Mouse (Mus musculus) liver, embryonic 15.5 days (tissue): ENCODE results near the gene Adamts16. TPM values are rescaled to one million over a fixed set of nuclear protein-coding genes. Genes with fewer than 3 reads are reported as not detected.

ENCODE experiments used
- ATAC-seq: fragments of 200-750 bp; cut with Nextera tagmentation; 2 replicates; pipeline ENCODE4 v1.8.0; 2017; ENCODE audit warnings: moderate number of reproducible peaks, mild to moderate bottlenecking, moderate library complexity; ENCODE audit not compliant: insufficient read depth
- H3K27ac ChIP-seq: fragments of 300-500 bp; sonication (generic); replicated peaks from 2 replicates; pipeline ENCODE4 v1.5.1; 2015; ENCODE audit warnings: mild to moderate bottlenecking, inconsistent platforms
- H3K27me3 ChIP-seq: fragments of 300-500 bp; sonication (generic); 2 replicates; pipeline ENCODE4 v1.6.1; 2015; ENCODE audit warnings: mild to moderate bottlenecking, inconsistent platforms
- H3K36me3 ChIP-seq: fragments of 300-500 bp; sonication (generic); replicated peaks from 2 replicates; pipeline ENCODE4 v1.6.1; 2015; ENCODE audit warnings: moderate library complexity, mild to moderate bottlenecking, inconsistent platforms
- H3K4me1 ChIP-seq: fragments of 300-500 bp; sonication (generic); replicated peaks from 2 replicates; pipeline ENCODE4 v1.6.1; 2015; ENCODE audit warnings: inconsistent platforms
- H3K4me2 ChIP-seq: fragments of 300-500 bp; sonication (generic); 2 replicates; pipeline ENCODE4 v1.6.1; 2015; ENCODE audit warnings: moderate library complexity, mild to moderate bottlenecking, inconsistent platforms
- H3K4me3 ChIP-seq: fragments of 300-500 bp; sonication (generic); replicated peaks from 2 replicates; pipeline ENCODE4 v1.5.1; 2015; ENCODE audit warnings: mild to moderate bottlenecking, inconsistent platforms
- H3K9ac ChIP-seq: fragments of 300-500 bp; sonication (generic); 2 replicates; pipeline ENCODE4 v1.6.1; 2015; ENCODE audit warnings: moderate library complexity, mild to moderate bottlenecking, inconsistent platforms
- H3K9me3 ChIP-seq: fragments of 300-500 bp; sonication (generic); replicated peaks from 2 replicates; pipeline ENCODE4 v1.6.1; 2016; ENCODE audit warnings: inconsistent platforms
- WGBS: fragments of 180-500 bp; shearing (Covaris S2); methylation state at CpG from one replicate; pipeline ENCODE4 v1.1.7; 2015; ENCODE audit warnings: mixed read lengths; ENCODE audit not compliant: insufficient replicate concordance; 5-methylcytosine and 5-hydroxymethylcytosine counted together
- polyA plus RNA-seq: library from polyadenylated mRNA; unstranded; fragments of >200 nt; fragmentation: Nextera tagmentation; extraction: Ambion mirVana; gene quantifications from 2 replicates; pipeline ENCODE4 v1.2.1, GENCODE M21; 2015

The Adamts16 gene
- polyA plus RNA-seq, 1 experiment from 2014 or later = 0.15 TPM

DNA sequence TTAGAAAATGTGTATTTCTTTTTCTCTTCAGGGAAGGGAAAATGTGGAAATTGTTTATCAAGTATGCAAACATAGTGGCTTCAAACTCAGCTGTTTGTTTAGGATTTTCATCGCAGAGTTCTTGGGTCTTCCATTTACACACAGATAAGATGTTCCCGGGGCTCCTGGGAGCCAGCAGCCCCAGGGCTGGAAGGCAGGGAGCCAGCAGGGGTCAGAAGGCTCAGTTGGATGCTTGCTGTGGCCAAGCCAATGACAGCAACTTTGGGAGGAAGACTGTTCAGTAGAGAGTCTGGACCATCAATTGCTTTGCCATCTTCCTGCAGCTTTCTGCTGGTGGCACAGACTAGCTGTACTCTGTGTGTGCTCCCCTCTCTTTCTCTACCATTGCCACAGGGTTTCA lies 108.4 kb downstream of the Adamts16 start:
- H3K9me3 ChIP-seq = no peaks in the 10 kb centered on the region
- no peak overlapping the region for H3K27ac ChIP-seq
- ATAC-seq = no peak
- 38% methylated on average over 2 of the region's 2 CpGs for WGBS
- no peak overlapping the region for H3K4me3 ChIP-seq
- H3K4me2 ChIP-seq = no peak overlapping the region
- no peaks in the 10 kb centered on the region for H3K4me1 ChIP-seq
- no peaks in the 10 kb centered on the region for H3K36me3 ChIP-seq
- no peak overlapping the region for H3K9ac ChIP-seq
- no peaks in the 10 kb centered on the region for H3K27me3 ChIP-seq

DNA sequence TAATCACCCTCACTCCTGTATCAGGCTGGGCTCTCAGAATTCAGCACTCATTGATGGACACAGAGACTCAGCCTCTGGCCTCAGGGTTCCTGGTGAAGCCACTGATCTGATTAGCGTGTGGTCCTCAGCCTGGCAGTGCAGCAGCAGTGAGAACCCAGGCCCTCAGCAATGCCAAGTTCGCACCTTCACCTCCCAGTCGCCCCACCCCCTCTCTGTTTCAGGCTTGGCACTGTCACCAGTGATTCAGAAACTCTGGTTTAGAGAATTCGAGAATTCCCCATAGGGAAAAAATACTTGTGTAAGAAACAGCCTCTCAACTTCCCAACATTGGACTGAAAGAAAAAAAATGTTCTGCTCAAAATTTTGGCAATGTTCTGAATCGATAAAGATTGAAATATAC lies 108.8 kb downstream of the Adamts16 start:
- no peak for ATAC-seq
- 50% methylated on average over 5 of the region's 5 CpGs for WGBS
- H3K9me3 ChIP-seq = no peaks in the 10 kb centered on the region
- H3K27me3 ChIP-seq = no peaks in the 10 kb centered on the region
- H3K9ac ChIP-seq = no peak overlapping the region
- no peak overlapping the region for H3K4me2 ChIP-seq
- H3K4me3 ChIP-seq = no peak overlapping the region
- H3K27ac ChIP-seq = no peak overlapping the region
- no peaks in the 10 kb centered on the region for H3K36me3 ChIP-seq
- no peaks in the 10 kb centered on the region for H3K4me1 ChIP-seq

DNA sequence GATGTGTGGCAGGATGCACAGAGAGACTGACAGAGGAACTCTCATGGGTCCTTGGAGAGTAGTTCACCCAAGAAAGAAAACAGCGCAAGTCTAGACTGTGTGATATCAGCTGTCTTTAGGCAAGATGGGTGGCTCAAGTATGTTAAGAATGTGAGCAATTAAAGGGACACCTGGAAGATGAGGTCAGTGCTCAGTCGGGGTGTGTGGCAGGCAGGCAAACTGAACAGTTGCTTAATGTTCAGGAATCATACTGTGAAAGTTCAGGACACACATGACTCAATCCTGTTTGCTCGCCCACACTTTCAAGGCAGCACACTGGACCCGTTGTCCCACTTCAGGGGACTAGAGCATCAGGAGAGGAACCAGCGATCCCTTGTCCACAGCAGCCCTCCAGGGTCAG lies 110.3 kb downstream of the Adamts16 start:
- Histone ChIP-seq H3K4me2 (no peak overlapping the region), H3K27me3 (no peaks in the 10 kb centered on the region), H3K36me3 (no peaks in the 10 kb centered on the region), H3K9ac (no peak overlapping the region), H3K4me1 (no peaks in the 10 kb centered on the region), H3K9me3 (no peaks in the 10 kb centered on the region), H3K27ac (no peak overlapping the region), H3K4me3 (no peak overlapping the region)
- WGBS = 59% methylated on average over 5 of the region's 5 CpGs
- no peak for ATAC-seq

DNA sequence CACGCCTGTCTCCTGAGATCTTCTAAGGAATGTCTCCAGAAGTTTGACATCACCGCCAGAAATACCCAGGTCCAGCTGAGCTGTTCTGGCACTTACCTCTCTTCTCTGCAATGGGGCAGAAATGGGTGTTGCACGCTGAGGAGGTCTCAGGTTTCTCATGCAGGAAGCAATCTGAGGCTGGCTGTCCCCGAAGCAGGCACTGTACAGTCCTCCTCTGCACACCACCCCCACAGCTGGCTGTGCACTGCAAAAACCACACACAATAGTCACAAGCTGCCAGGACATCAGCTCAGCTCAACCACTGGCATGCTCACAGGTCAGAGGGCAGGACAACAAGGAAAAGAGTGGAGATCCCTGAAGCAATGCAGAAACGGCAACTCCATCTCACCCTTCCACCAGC lies 111.6 kb downstream of the Adamts16 start:
- no peaks in the 10 kb centered on the region for H3K9me3 ChIP-seq
- H3K4me2 ChIP-seq = no peak overlapping the region
- H3K4me1 ChIP-seq = no peaks in the 10 kb centered on the region
- no peaks in the 10 kb centered on the region for H3K27me3 ChIP-seq
- H3K27ac ChIP-seq = no peak overlapping the region
- H3K9ac ChIP-seq = no peak overlapping the region
- WGBS = 38% methylated on average over 5 of the region's 5 CpGs
- no peaks in the 10 kb centered on the region for H3K36me3 ChIP-seq
- no peak for ATAC-seq
- H3K4me3 ChIP-seq = no peak overlapping the region

DNA sequence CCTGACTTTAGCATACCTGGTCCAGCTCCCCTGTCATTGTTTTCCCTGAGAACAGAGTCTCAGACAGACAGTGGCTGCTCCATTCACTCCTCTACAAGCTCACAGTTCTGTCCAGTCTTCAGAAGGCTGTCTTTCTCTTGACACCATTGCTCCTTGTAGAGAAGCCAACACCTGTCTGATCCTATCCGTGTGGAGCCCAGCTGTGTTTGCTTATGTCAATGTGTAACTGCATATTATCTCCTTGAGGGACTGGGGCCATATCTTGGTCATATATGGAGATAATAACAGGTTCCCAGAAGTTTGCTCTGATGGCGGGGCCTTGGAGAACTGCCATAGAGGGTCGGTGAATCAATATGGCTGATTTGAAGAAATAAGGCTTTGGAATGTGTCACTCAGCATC lies 115.4 kb downstream of the Adamts16 start:
- 66% methylated on average over 3 of the region's 3 CpGs for WGBS

DNA sequence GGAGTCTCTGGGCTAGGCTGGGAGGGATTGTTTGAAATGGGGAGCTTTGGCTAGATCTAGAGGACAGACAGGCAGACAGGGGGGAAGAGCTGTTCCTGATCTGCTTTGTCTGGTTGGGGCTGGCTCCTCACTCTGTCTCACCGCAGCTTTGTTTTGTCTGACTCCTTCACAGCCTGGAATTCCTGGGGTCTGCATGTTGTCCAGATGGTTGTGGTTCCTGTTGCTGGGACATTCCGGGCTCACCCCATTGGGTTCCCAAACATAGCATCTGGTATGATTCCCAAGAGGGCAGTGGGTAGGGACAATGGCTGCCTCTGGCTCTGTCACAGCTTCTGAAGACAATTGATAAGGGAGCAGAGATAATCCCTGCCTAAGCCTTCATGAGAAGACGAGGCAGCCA lies 117.0 kb downstream of the Adamts16 start:
- 40% methylated on average over 3 of the region's 3 CpGs for WGBS
- Histone ChIP-seq H3K27ac (no peak overlapping the region), H3K36me3 (no peaks in the 10 kb centered on the region), H3K4me2 (no peak overlapping the region), H3K27me3 (no peaks in the 10 kb centered on the region), H3K4me3 (no peak overlapping the region), H3K9me3 (no peaks in the 10 kb centered on the region), H3K4me1 (no peaks in the 10 kb centered on the region), H3K9ac (no peak overlapping the region)
- ATAC-seq = no peak

More for the DNA sequence above, 115.4 kb downstream of the Adamts16 start:
- Histone ChIP-seq H3K27ac (no peak overlapping the region), H3K36me3 (no peaks in the 10 kb centered on the region), H3K9ac (no peak overlapping the region), H3K4me3 (no peak overlapping the region), H3K4me2 (no peak overlapping the region), H3K9me3 (no peaks in the 10 kb centered on the region), H3K4me1 (no peaks in the 10 kb centered on the region), H3K27me3 (no peaks in the 10 kb centered on the region)
- no peak for ATAC-seq

DNA sequence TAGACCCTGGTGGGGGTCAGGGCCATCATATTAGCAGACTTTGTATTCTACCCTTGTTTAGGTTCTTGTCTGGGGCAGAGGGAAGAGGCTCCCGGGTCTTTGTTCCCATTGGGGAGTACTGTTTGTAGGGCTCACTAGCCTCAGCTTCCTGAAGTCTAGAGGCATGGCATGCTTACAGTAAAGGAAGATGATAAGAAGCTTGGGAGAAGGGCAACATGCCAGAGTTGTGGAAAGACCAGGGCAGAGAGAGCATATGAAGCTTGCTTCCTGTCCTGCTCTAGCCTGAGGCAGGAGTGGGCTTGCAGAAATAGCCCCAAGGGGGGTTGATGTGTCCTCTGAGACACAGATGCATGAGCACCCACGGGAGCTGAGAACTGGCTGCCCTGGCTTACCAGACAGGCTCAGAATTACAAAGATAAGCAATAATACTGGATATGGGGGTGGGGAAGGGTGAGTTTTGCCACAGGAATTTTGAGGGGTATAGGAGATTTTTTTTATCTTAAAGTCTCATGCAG lies 117.4 kb downstream of the Adamts16 start:
- 43% methylated on average over 2 of the region's 2 CpGs for WGBS
- Histone ChIP-seq H3K4me2 (no peak overlapping the region), H3K9me3 (no peaks in the 10 kb centered on the region), H3K27ac (no peak overlapping the region), H3K27me3 (no peaks in the 10 kb centered on the region), H3K4me3 (no peak overlapping the region), H3K9ac (no peak overlapping the region), H3K4me1 (no peaks in the 10 kb centered on the region), H3K36me3 (no peaks in the 10 kb centered on the region)
- no peak for ATAC-seq

DNA sequence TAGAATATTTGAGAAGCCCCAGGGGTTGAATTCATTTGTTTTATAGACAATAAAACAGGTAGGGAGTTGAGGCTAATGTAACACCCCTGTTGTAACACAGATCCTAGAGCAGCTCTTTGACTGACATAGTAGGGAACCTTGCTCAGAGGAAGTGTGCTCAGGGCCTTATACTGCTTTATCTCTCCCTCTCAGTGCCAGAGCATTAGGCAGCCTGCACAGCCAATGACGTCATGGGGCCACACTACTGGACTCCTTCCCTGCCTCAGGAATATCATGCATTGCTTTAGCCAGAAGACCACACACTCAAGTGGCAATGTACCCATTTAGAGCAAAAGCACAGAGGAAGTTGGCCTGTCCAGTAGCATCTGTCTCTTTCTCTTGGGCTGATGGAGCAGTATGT lies 121.6 kb downstream of the Adamts16 start:
- no peak for ATAC-seq
- Histone ChIP-seq H3K9me3 (no peaks in the 10 kb centered on the region), H3K4me1 (no peaks in the 10 kb centered on the region), H3K9ac (no peak overlapping the region), H3K27ac (no peak overlapping the region), H3K36me3 (no peaks in the 10 kb centered on the region), H3K27me3 (no peaks in the 10 kb centered on the region), H3K4me3 (no peak overlapping the region), H3K4me2 (no peak overlapping the region)
- WGBS = 26% methylated on average over 1 of the region's 1 CpGs

DNA sequence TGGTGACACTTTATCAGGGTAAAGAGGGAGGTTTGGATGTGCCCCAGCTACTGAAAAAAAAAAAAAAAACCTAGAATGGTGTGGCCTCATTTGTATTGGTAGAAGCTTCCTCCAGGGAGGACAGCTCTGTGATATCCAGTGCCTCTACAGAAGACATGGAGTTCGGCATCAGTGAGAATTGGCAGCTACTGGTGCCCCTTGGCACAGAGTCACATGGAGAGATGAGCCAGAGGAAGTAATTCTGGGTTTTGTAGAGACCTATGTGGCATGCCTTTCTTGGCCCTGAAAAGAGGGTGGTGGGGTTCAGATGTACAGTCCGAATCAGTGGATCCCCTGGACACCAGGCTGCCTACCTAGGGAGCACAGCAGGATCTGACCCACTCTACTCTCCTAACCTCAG lies 122.8 kb downstream of the Adamts16 start:
- no peak for ATAC-seq
- Histone ChIP-seq H3K9ac (no peak overlapping the region), H3K4me1 (no peaks in the 10 kb centered on the region), H3K27me3 (no peaks in the 10 kb centered on the region), H3K4me3 (no peak overlapping the region), H3K9me3 (no peaks in the 10 kb centered on the region), H3K36me3 (no peaks in the 10 kb centered on the region), H3K27ac (no peak overlapping the region), H3K4me2 (no peak overlapping the region)
- 50% methylated on average over 2 of the region's 2 CpGs for WGBS

DNA sequence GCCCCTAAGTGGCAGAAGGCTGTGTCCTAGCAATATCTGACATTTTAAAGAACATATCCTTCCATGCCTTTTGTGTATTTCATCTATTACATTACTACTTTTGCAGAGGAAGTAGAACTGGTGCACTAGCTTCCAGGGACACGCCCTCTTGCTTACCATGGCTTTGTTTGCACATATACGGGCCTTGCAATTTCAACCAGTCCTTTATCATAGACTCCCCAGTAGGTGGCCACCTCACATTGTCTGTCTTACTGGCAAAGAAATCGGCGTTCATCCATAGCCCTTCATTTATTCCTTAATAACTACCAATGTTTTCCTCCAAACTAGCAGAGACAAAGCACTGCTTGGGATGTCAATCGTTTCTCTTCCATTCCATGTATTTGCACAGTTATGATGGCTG lies 125.6 kb downstream of the Adamts16 start:
- Histone ChIP-seq H3K4me3 (no peak overlapping the region), H3K9me3 (no peaks in the 10 kb centered on the region), H3K9ac (no peak overlapping the region), H3K27ac (no peak overlapping the region), H3K36me3 (no peaks in the 10 kb centered on the region), H3K4me2 (no peak overlapping the region), H3K4me1 (no peaks in the 10 kb centered on the region), H3K27me3 (no peaks in the 10 kb centered on the region)
- ATAC-seq = no peak
- WGBS = 47% methylated on average over 5 of the region's 5 CpGs

DNA sequence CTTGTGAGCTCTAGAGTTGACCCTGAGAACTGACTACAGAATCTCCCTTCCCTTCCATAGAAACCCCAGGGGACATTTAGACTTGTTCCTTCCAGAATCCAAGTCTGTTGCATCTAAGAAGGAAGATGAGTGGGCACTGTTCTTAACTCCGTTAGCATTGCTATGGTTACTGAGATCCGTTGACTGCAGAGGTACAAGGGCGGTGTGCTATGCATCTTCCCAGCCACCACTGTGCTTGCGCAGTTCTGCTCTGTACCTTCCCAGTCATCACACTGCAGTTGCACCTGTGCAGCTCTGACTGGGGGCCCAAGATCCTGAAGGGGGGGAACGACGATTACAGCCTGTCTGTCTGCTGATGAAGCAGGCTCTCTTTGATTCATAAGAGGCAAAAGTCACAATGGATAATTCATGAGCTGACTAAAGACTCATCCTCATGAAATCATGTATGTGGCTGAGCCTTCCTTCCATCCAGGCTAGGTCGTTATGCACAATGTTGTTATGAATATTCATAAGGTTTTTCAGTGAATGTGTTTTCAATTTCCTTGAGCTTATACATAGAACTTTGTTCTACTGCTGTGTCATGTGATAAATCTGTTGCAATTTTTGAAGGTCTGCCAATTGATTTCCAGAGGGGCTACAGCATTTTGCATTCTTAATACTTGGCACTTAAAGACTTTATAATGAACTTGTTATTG lies 127.4 kb downstream of the Adamts16 start:
- Histone ChIP-seq H3K27me3 (no peaks in the 10 kb centered on the region), H3K9me3 (no peaks in the 10 kb centered on the region), H3K4me2 (no peak overlapping the region), H3K4me3 (no peak overlapping the region), H3K36me3 (no peaks in the 10 kb centered on the region), H3K4me1 (no peaks in the 10 kb centered on the region), H3K27ac (no peak overlapping the region), H3K9ac (no peak overlapping the region)
- ATAC-seq = no peak
- WGBS = 72% methylated on average over 7 of the region's 7 CpGs

DNA sequence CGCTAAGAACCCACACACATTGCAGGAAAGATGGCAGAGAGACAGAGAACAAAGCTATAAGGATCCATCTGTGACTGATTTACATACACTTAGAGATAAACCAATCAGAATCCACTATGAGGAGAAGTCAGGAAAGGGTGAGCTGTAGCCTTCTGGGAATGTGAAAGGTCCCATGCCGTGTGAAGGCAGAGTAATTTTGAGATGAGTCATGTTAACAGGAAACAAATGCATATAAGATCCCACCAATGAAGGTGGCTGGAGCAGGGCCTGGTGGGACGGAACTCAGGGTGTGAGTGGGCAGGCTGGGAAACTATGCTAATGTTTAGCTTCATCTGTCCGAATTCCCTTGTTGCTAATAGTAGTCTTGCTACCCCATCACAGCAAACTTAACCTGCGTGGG lies 128.3 kb downstream of the Adamts16 start:
- Histone ChIP-seq H3K27ac (no peak overlapping the region), H3K9ac (no peak overlapping the region), H3K4me2 (no peak overlapping the region), H3K4me3 (no peak overlapping the region), H3K36me3 (no peaks in the 10 kb centered on the region), H3K27me3 (no peaks in the 10 kb centered on the region), H3K4me1 (peaks cover 1% of the 10 kb centered on the region; the same call in 1 of the 2 replicates), H3K9me3 (no peaks in the 10 kb centered on the region)
- WGBS = 50% methylated on average over 5 of the region's 5 CpGs
- ATAC-seq = no peak
